Mouse (Mus musculus) hindbrain, embryonic 10.5 days (tissue): ENCODE measurements at regions not wholly inside any gene's neighbourhood (a gene's known extent, or its start where the extent isn't known, plus 50 kb on each side); places are given as distances from the start of the nearest gene placed in this dataset.
"Not testable (repeated sequence)": the region's sequence is repeated elsewhere in the genome, so short reads cannot be mapped to it uniquely, and the experiment has no call there.

Experiments used
- DNase-seq: peaks from one replicate; pipeline ENCODE4 v3.0.0-alpha.2; 2017; ENCODE audit warnings: low spot score
- H3K27ac ChIP-seq: fragments of 300-500 bp; sonication (generic); 2 replicates; pipeline ENCODE4 v1.5.1; 2016; ENCODE audit warnings: mild to moderate bottlenecking, moderate library complexity
- H3K27me3 ChIP-seq: fragments of 300-500 bp; sonication (generic); 2 replicates; pipeline ENCODE4 v1.6.1; 2016; ENCODE audit warnings: mild to moderate bottlenecking; ENCODE audit not compliant: poor library complexity, insufficient read depth, severe bottlenecking
- H3K36me3 ChIP-seq: fragments of 300-500 bp; sonication (generic); 2 replicates; pipeline ENCODE4 v1.6.1; 2016; ENCODE audit warnings: mild to moderate bottlenecking, moderate library complexity
- H3K4me1 ChIP-seq: fragments of 300-500 bp; sonication (generic); replicated peaks from 2 replicates; pipeline ENCODE4 v1.6.1; 2016; ENCODE audit warnings: mild to moderate bottlenecking
- H3K4me3 ChIP-seq: fragments of 300-500 bp; sonication (generic); 2 replicates; pipeline ENCODE4 v1.5.1; 2016; ENCODE audit warnings: mild to moderate bottlenecking, moderate library complexity
- H3K9me3 ChIP-seq: fragments of 300-500 bp; sonication (generic); 2 replicates; pipeline ENCODE4 v1.6.1; 2016; ENCODE audit warnings: mild to moderate bottlenecking, moderate library complexity
- WGBS: fragments of 180-500 bp; shearing (Covaris S2); methylation state at CpG from one replicate; pipeline ENCODE4 v1.1.7; 2016; 5-methylcytosine and 5-hydroxymethylcytosine counted together

DNA sequence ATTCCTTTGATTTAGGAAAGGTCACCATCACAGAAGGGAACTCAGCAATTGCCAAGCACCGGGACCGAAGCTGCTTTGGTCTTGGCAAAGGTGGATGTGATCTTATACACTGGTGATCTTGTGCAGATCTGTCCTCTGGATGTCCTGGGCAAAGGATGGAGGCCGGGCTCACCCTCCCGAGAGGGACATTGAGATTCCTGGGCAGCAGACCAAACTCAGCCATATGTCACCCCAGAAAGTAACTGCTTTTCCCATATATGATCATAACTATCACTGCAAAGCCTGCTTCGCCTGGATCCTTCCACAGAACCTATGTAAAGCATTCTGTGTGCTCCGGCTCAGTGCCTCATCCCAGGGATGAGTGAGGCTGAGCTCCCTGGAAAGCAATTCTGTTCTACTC is 96.3 kb upstream of the Pou3f3 start:
- H3K4me3 ChIP-seq, result no peak overlapping the region
- H3K9me3 ChIP-seq, result no peaks in the 10 kb centered on the region
- no peaks in the 10 kb centered on the region for H3K27me3 ChIP-seq
- no peaks in the 10 kb centered on the region for H3K36me3 ChIP-seq
- no peak overlapping the region for H3K27ac ChIP-seq
- no peak for DNase-seq
- no peaks in the 10 kb centered on the region for H3K4me1 ChIP-seq
- WGBS, result 85% methylated on average over 6 of the region's 6 CpGs

DNA sequence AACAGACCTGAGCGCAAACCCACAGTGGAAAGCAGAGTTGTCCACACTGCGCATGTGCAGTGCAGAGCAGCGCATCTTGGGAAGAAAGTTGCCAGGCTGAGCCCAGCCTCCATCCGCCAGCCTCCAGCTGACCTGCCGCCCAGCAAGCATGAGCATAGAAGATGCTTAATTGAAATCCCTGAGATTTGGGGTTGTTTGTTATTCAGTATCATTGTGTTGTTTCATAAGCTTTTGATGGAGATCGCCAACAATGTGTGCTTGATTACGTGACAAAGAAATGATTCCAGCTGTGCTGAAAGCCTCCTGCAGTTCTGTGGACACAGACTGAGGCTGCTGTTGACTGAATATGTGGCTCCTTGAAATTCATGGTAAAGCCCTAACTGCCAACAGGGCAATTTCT is 89.3 kb upstream of the Pou3f3 start:
- H3K4me1 ChIP-seq, result peaks cover 6% of the 10 kb centered on the region; the same call in 1 of the 2 replicates
- WGBS, result 71% methylated on average over 7 of the region's 7 CpGs
- H3K9me3 ChIP-seq, result no peaks in the 10 kb centered on the region
- no peak overlapping the region for H3K27ac ChIP-seq
- no peaks in the 10 kb centered on the region for H3K27me3 ChIP-seq
- no peak for DNase-seq
- no peak overlapping the region for H3K4me3 ChIP-seq
- H3K36me3 ChIP-seq, result no peaks in the 10 kb centered on the region

DNA sequence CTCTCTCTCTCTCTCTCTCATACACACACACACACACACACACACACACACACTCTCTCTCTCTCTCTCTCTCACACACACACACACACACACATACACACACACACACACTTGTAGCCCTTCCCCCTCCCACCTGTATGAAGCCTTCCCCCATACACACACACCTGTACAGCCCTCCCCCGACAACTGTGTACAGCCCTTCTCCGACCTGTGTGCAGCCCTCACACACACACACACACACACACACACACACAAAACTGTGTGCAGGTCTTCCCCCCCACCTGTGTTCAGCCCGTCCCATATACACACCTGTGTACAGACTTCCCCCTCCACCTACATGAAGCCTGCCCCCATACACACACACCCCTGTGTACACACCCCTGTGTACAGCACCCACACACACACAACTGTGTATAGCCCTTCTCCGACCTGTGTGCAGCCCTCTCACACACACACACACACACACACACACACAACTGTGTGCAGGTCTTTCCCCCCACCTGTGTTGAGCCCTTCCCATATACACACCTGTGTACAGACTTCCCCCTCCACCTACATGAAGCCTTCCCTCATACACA is 88.0 kb upstream of the Pou3f3 start:
- WGBS, result 85% methylated on average over 4 of the region's 4 CpGs
- DNase-seq, H3K36me3 ChIP-seq, H3K9me3 ChIP-seq, H3K27ac ChIP-seq, H3K4me1 ChIP-seq, H3K4me3 ChIP-seq, H3K27me3 ChIP-seq: not testable (repeated sequence)

DNA sequence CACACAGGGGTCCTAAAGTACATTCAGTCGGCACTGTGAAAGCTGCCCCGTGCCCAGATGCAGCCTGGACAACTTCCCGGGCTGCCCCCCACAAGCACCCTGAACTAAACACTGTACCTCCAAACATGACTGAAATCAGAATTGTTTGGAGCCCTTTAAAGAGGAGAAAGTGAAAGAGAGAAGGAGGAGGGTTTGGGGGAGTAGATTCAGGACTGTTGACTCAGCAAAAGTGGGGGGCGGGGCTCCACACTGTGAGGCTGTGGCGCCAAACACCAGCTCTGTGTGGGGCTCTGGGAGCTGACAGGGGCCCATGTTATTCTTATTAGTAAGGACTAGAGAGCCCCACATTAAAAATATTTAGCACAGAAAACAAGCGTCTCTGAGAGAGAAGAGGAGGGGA is 71.8 kb upstream of the Pou3f3 start:
- WGBS, result 79% methylated on average over 6 of the region's 6 CpGs
- peaks cover 51% of the 10 kb centered on the region for H3K4me1 ChIP-seq
- H3K9me3 ChIP-seq, result peaks cover 8% of the 10 kb centered on the region; the same call in 1 of the 2 replicates
- 0 out of 2 replicates have a peak, but pooled peaks cover 15% of the 10 kb centered on the region for H3K36me3 ChIP-seq
- H3K27me3 ChIP-seq, result no peaks in the 10 kb centered on the region
- no peak for DNase-seq
- no peak overlapping the region for H3K4me3 ChIP-seq
- H3K27ac ChIP-seq, result no peak overlapping the region

DNA sequence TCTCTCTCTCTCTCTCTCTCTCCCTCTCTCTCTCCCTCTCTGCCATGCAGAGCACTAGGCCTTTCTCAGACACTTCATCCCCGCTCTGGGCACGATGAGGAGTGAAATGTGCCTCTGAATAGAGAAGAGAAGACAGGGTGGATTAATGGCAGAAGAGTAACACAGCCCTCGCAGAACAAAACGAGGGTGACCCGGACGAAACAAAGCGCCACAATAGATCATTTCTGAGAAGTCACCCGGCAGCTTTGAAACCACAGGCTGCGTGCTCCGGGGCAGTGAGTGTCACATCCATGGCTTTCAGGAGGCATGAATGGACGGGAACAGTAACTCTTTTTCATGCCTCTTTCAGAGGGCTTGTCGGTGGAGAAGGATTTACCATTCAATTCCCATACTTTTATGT is 66.8 kb upstream of the Pou3f3 start:
- 15% methylated on average over 12 of the region's 12 CpGs for WGBS

DNA sequence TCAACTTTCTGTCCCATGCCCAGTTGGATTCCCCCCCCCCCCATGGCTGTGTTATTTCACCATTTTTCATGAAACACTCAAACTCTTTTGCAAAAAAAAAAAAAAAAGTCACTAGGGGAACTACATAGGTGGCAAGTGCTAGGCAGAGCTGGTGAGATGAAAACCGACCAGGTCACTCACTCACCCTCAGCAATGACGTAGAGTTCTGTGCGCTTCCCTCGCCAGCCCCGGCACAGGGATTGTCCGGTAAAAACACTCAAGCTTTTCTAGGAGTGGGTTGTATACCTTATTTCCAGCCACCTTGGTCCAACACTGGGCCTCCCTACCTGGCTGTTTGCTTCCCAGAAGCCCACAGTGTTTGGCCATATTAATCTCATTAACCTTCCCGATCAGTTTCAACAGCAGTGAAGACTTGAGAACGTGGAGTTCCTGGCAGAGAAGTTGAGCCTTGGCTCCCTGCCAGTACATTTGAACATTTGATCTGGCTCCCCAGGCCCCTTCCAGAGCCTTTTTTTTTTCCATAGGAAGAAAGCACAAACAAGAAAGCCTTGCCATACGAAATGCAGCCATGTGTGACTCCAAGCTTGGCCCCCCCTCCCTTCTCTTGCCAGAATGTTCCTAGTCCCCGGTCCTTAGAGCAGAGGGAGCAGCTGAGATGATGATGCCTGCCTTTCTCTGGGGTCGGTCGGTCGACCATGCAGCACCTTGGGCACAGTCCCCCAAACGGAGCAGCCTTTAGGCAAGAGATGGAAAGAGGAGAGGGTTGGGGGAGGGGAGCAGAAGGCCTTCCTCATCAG is 65.9 kb upstream of the Pou3f3 start:
- no peaks in the 10 kb centered on the region for H3K9me3 ChIP-seq
- H3K27me3 ChIP-seq, result no peaks in the 10 kb centered on the region
- peaks cover 69% of the 10 kb centered on the region for H3K4me1 ChIP-seq
- H3K36me3 ChIP-seq, result peaks cover 7% of the 10 kb centered on the region; the same call in 1 of the 2 replicates
- DNase-seq, result peak; percentile 46
- peak overlapping the region; percentile 18 for H3K4me3 ChIP-seq
- peak overlapping the region; percentile 86 for H3K27ac ChIP-seq
- 20% methylated on average over 14 of the region's 14 CpGs for WGBS

More for the DNA sequence above, 66.8 kb upstream of the Pou3f3 start:
- Histone ChIP-seq H3K9me3 (no peaks in the 10 kb centered on the region), H3K36me3 (peaks cover 7% of the 10 kb centered on the region; the same call in 1 of the 2 replicates), H3K27ac (peak overlapping the region; percentile 86), H3K4me1 (peaks cover 76% of the 10 kb centered on the region), H3K4me3 (no peak overlapping the region), H3K27me3 (no peaks in the 10 kb centered on the region)
- peak; percentile 76 for DNase-seq

DNA sequence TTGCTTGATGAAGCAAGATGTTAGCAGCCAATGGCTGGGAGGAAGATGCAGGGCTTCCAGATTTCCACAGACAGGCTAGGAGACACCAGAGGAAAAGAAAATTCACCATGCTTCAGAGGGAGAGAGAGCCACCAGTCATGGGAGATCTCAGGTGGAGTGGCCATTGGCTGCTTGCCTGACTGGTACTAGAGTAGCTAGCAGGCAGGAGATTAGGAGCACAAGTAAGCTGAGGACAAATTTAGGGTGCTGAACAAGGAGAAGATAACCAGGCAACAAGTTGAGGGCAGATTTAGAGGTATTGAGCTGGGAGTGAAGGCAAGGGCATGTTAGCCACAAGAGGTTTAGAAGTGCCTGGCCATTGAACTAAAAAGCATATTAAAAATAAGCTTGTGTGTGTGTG is 63.3 kb upstream of the Pou3f3 start:
- H3K27ac ChIP-seq, result no peak overlapping the region
- H3K4me1 ChIP-seq, result peaks cover 52% of the 10 kb centered on the region
- H3K4me3 ChIP-seq, result no peak overlapping the region
- no peaks in the 10 kb centered on the region for H3K9me3 ChIP-seq
- H3K36me3 ChIP-seq, result peaks cover 7% of the 10 kb centered on the region; the same call in 1 of the 2 replicates
- no peaks in the 10 kb centered on the region for H3K27me3 ChIP-seq
- DNase-seq, result no peak

DNA sequence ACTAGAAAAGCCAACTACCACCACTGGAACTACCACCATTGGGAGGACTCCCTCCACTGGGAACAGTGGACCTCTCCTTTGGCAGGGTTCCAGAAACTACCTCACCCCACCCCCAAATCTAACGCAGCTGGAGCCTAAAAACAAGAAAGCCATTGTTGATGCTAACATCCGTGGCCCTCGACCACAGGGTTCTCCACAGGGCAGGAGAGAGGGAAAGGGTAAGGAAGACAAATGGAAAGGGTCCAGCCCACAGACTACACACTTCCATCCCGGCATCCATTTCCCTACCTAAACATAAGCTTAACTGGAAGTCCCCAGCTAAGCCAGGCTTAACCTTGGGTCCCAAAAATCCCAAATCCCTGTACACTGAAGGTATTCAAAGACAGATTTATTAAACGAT is 59.0 kb upstream of the Pou3f3 start:
- H3K4me3 ChIP-seq, result no peak overlapping the region
- H3K36me3 ChIP-seq, result peaks cover 10% of the 10 kb centered on the region; the same call in 1 of the 2 replicates
- peaks cover 24% of the 10 kb centered on the region for H3K4me1 ChIP-seq
- H3K27ac ChIP-seq, result 0 out of 2 replicates have a peak overlapping the region, but pooled peaks have one; percentile 30
- no peak for DNase-seq
- H3K27me3 ChIP-seq, result no peaks in the 10 kb centered on the region
- no peaks in the 10 kb centered on the region for H3K9me3 ChIP-seq
- 61% methylated on average over 5 of the region's 5 CpGs for WGBS
